Mouse (Mus musculus) MEL (cell line): ENCODE measurements around the gene Gas7. TPM values are rescaled to one million over a fixed set of nuclear protein-coding genes. Genes with fewer than 3 reads are reported as not detected.

ENCODE experiments used
- DNase-seq: peaks from one replicate; pipeline ENCODE4 v3.0.0; 2011; ENCODE audit warnings: low read depth, low spot score
- H3K27ac ChIP-seq: 2 replicates; pipeline ENCODE4 v1.5.1; 2012; ENCODE audit warnings: low read depth, mild to moderate bottlenecking, control low read depth, low read length, moderate library complexity; ENCODE audit not compliant: control insufficient read depth
- H3K27me3 ChIP-seq, 2 experiments: fragments of 150-350 bp in 1 of 2; sonication (generic) in 1 of 2; 2 replicates each; pipeline ENCODE4 v1.6.1; 2012; ENCODE audit warnings: low read length in 2 of 2, mild to moderate bottlenecking in 2 of 2, improper control_type of control experiment in 1 of 2, moderate library complexity in 1 of 2; ENCODE audit not compliant: insufficient read depth in 2 of 2, control insufficient read depth in 1 of 2
- H3K36me3 ChIP-seq, 2 experiments: 2 replicates each; pipeline ENCODE4 v1.6.1; 2012 to 2014; ENCODE audit warnings: low read length in 2 of 2, improper control_type of control experiment in 1 of 2, inconsistent platforms in 1 of 2, mild to moderate bottlenecking in 1 of 2; ENCODE audit not compliant: insufficient read depth in 2 of 2, control insufficient read depth in 1 of 2
- H3K4me1 ChIP-seq, 2 experiments: fragments of 150-350 bp in 1 of 2; sonication (generic) in 1 of 2; 2 replicates each; pipeline ENCODE4 v1.6.1; 2012; ENCODE audit warnings: low read length in 2 of 2, improper control_type of control experiment in 1 of 2, mild to moderate bottlenecking in 1 of 2; ENCODE audit not compliant: insufficient read depth in 2 of 2, control insufficient read depth in 1 of 2
- H3K4me3 ChIP-seq, 2 experiments: fragments of 150-350 bp in 1 of 2; sonication (generic) in 1 of 2; 2 replicates each; pipeline ENCODE4 v1.5.1; 2012; ENCODE audit warnings: low read depth in 2 of 2, low read length in 2 of 2, mild to moderate bottlenecking in 2 of 2, moderate library complexity in 2 of 2, control low read depth in 1 of 2, improper control_type of control experiment in 1 of 2; ENCODE audit not compliant: control insufficient read depth in 1 of 2, insufficient read depth in 1 of 2
- H3K79me2 ChIP-seq: 2 replicates; pipeline ENCODE4 v1.6.1; 2012; ENCODE audit warnings: mild to moderate bottlenecking, low read length, moderate library complexity; ENCODE audit not compliant: control insufficient read depth, poor library complexity, insufficient read depth
- H3K9ac ChIP-seq: 2 replicates; pipeline ENCODE4 v1.6.1; 2012; ENCODE audit warnings: low read depth, mild to moderate bottlenecking, control low read depth, low read length, moderate library complexity; ENCODE audit not compliant: control insufficient read depth, poor library complexity, severe bottlenecking
- H3K9me3 ChIP-seq: fragments of 150-350 bp; sonication (generic); replicated peaks from 2 replicates; pipeline ENCODE4 v1.6.1; 2012; ENCODE audit warnings: mild to moderate bottlenecking, low read length, improper control_type of control experiment, moderate library complexity; ENCODE audit not compliant: insufficient read depth
- CHD2 ChIP-seq: IDR thresholded peaks from 2 replicates; pipeline ENCODE4 v1.6.1; 2011; ENCODE audit warnings: low read length, improper control_type of control experiment
- E2F4 ChIP-seq: IDR thresholded peaks from 2 replicates; pipeline ENCODE4 v1.6.1; 2011; ENCODE audit warnings: low read depth, low read length, improper control_type of control experiment, borderline replicate concordance
- EP300 ChIP-seq, 2 experiments: IDR thresholded peaks; 2 replicates each; pipeline ENCODE4 v1.6.1; 2011; ENCODE audit warnings: improper control_type of control experiment in 2 of 2, low read length in 2 of 2, low read depth in 1 of 2, mild to moderate bottlenecking in 1 of 2
- ETS1 ChIP-seq: IDR thresholded peaks from 2 replicates; pipeline ENCODE4 v1.6.1; 2012; ENCODE audit warnings: low read depth, mild to moderate bottlenecking, inconsistent platforms, low read length, improper control_type of control experiment, moderate library complexity
- GABPA ChIP-seq: IDR thresholded peaks from 2 replicates; pipeline ENCODE4 v1.6.1; 2012; ENCODE audit warnings: low read depth, mild to moderate bottlenecking, inconsistent platforms, low read length, improper control_type of control experiment, moderate library complexity
- HCFC1 ChIP-seq: IDR thresholded peaks from 2 replicates; pipeline ENCODE4 v1.6.1; 2012; ENCODE audit warnings: low read depth, mild to moderate bottlenecking, inconsistent platforms, low read length, improper control_type of control experiment, moderate library complexity
- MAFK ChIP-seq: IDR thresholded peaks from 2 replicates; pipeline ENCODE4 v1.6.1; 2011; ENCODE audit warnings: low read depth, mild to moderate bottlenecking, low read length, improper control_type of control experiment, borderline replicate concordance
- MAX ChIP-seq: IDR thresholded peaks from 2 replicates; pipeline ENCODE4 v1.6.1; 2011; ENCODE audit warnings: low read length, improper control_type of control experiment
- MAZ ChIP-seq: IDR thresholded peaks from 2 replicates; pipeline ENCODE4 v1.6.1; 2012; ENCODE audit warnings: low read depth, mild to moderate bottlenecking, inconsistent platforms, low read length, improper control_type of control experiment
- MEF2A ChIP-seq: IDR thresholded peaks from 2 replicates; pipeline ENCODE4 v1.6.1; 2014; ENCODE audit warnings: low read depth, mild to moderate bottlenecking, inconsistent platforms, low read length, improper control_type of control experiment; ENCODE audit not compliant: poor library complexity, insufficient replicate concordance, severe bottlenecking; ENCODE audit errors: extremely low read depth
- MYC ChIP-seq: IDR thresholded peaks from 2 replicates; pipeline ENCODE4 v1.6.1; 2011; ENCODE audit warnings: low read depth, mild to moderate bottlenecking, low read length, improper control_type of control experiment, moderate library complexity
- NELFE ChIP-seq: IDR thresholded peaks from 2 replicates; pipeline ENCODE4 v1.6.1; 2011; ENCODE audit warnings: low read depth, low read length, improper control_type of control experiment
- POLR2A ChIP-seq, 2 experiments: IDR thresholded peaks; 2 replicates each; pipeline ENCODE4 v1.6.1; 2011 to 2012; ENCODE audit warnings: low read length in 2 of 2, mild to moderate bottlenecking in 2 of 2, control low read depth in 1 of 2, improper control_type of control experiment in 1 of 2, low read depth in 1 of 2, moderate library complexity in 1 of 2; ENCODE audit not compliant: control insufficient read depth in 1 of 2, insufficient read depth in 1 of 2, poor library complexity in 1 of 2
- RAD21 ChIP-seq: IDR thresholded peaks from 2 replicates; pipeline ENCODE4 v1.6.1; 2011; ENCODE audit warnings: mild to moderate bottlenecking, low read depth, low read length, improper control_type of control experiment
- SIN3A ChIP-seq: IDR thresholded peaks from 2 replicates; pipeline ENCODE4 v1.6.1; 2012; ENCODE audit warnings: low read length, improper control_type of control experiment, inconsistent platforms
- TAL1 ChIP-seq: IDR thresholded peaks from 2 replicates; pipeline ENCODE4 v1.6.1; 2012; ENCODE audit warnings: mild to moderate bottlenecking, inconsistent platforms, low read length, moderate library complexity, mixed read lengths
- TCF12 ChIP-seq: IDR thresholded peaks from 2 replicates; pipeline ENCODE4 v1.6.1; 2014; ENCODE audit warnings: low read depth, mild to moderate bottlenecking, inconsistent platforms, low read length, improper control_type of control experiment, moderate library complexity
- UBTF ChIP-seq: IDR thresholded peaks from 2 replicates; pipeline ENCODE4 v1.6.1; 2012; ENCODE audit warnings: low read depth, mild to moderate bottlenecking, inconsistent platforms, low read length, improper control_type of control experiment, moderate library complexity, borderline replicate concordance; ENCODE audit not compliant: insufficient read depth
- ZC3H11A ChIP-seq: IDR thresholded peaks from 2 replicates; pipeline ENCODE4 v1.6.1; 2012; ENCODE audit warnings: low read depth, mild to moderate bottlenecking, inconsistent platforms, low read length, improper control_type of control experiment
- ZKSCAN1 ChIP-seq: IDR thresholded peaks from 2 replicates; pipeline ENCODE4 v1.6.1; 2012; ENCODE audit warnings: low read depth, mild to moderate bottlenecking, inconsistent platforms, low read length, improper control_type of control experiment, moderate library complexity
- ZNF384 ChIP-seq: IDR thresholded peaks from 2 replicates; pipeline ENCODE4 v1.6.1; 2012; ENCODE audit warnings: low read depth, mild to moderate bottlenecking, inconsistent platforms, low read length, improper control_type of control experiment
- polyA plus RNA-seq, 2 experiments: library from polyadenylated mRNA; stranded (reverse) in 1 of 2; unstranded in 1 of 2; fragments of >175 nt in 1 of 2; fragments of >200 nt in 1 of 2; gene quantifications; 2 replicates each; pipeline versions ENCODE4 v1.2.1 to v1.2.4; 2012; ENCODE audit warnings: low replicate concordance in 2 of 2, low read depth in 1 of 2; ENCODE audit not compliant: insufficient read length in 2 of 2, insufficient read depth in 1 of 2, missing spikeins in 1 of 2
- total RNA-seq: library from RNA; depleted of rRNA; stranded (reverse); fragments of 300-350 nt; gene quantifications from 2 replicates; pipeline ENCODE4 v1.2.3, GENCODE M21; 2012

Gene Gas7
- total and polyA plus RNA-seq, 3 experiments, result 0.04 TPM; not detected in 2

- H3K79me2 ChIP-seq, result no peaks in the 10 kb centered on the region
- DNase-seq, result no peak
- no peaks in the 10 kb centered on the region for H3K27me3 ChIP-seq
- no peak overlapping the region for H3K4me3 ChIP-seq
- H3K9me3 ChIP-seq, result no peaks in the 10 kb centered on the region
- no peak overlapping the region for H3K27ac ChIP-seq
- H3K9ac ChIP-seq, result no peak overlapping the region
- H3K4me1 ChIP-seq, result no peaks in the 10 kb centered on the region
- TF ChIP-seq TCF12, result no peak
- no peak for TF ChIP-seq TAL1
- TF ChIP-seq MAFK, result no peak
- no peak for TF ChIP-seq RAD21
- TF ChIP-seq HCFC1, result no peak
- TF ChIP-seq MAX, result no peak
- no peak for TF ChIP-seq MYC
- TF ChIP-seq UBTF, result no peak
- no peak for TF ChIP-seq MEF2A
- TF ChIP-seq EP300 (IDR thresholded peaks at IDR 0.05; ENCODE audit: low read depth in 1 of 2, low read length in 2 of 2), result no peak
- TF ChIP-seq ZC3H11A, result no peak
- no peak for TF ChIP-seq ETS1
- no peak for TF ChIP-seq ZNF384
- no peak for TF ChIP-seq MAZ
- no peak for TF ChIP-seq NELFE
- no peak for TF ChIP-seq ZKSCAN1
- no peak for TF ChIP-seq E2F4
- no peak for TF ChIP-seq CHD2
- TF ChIP-seq SIN3A, result no peak
- no peaks in the 10 kb centered on the region for H3K36me3 ChIP-seq
These were observed 76.0 kb downstream of the Gas7 start for GRCm38 (mm10) chr11:67531286-67531685.

- H3K27me3 ChIP-seq, result no peaks in the 10 kb centered on the region
- H3K4me1 ChIP-seq, result no peaks in the 10 kb centered on the region
- H3K36me3 ChIP-seq, result no peaks in the 10 kb centered on the region
- no peaks in the 10 kb centered on the region for H3K9me3 ChIP-seq
- DNase-seq, result no peak
- no peak overlapping the region for H3K27ac ChIP-seq
- no peak overlapping the region for H3K9ac ChIP-seq
- H3K79me2 ChIP-seq, result no peaks in the 10 kb centered on the region
- no peak overlapping the region for H3K4me3 ChIP-seq
- TF ChIP-seq HCFC1 (no peak), GABPA (no peak), ETS1 (no peak), RAD21 (no peak), UBTF (no peak), POLR2A (IDR thresholded peaks at IDR 0.05; ENCODE audit: control insufficient read depth in 1 of 2, insufficient read depth in 1 of 2, low read depth in 1 of 2, low read length in 2 of 2, poor library complexity in 1 of 2) (no peak)
These were observed 76.8 kb downstream of the Gas7 start for GRCm38 (mm10) chr11:67531926-67532565.
